Mouse (Mus musculus): ENCODE results near the gene Obp2b.

Gene Obp2b

GRCm38 (mm10) chr2:25779076-25779475, 42.3 kb downstream of the Obp2b start:
- DNase-seq = no peak

- peak; percentile 26 to 42 for DNase-seq
Measured at GRCm38 (mm10) chr2:25780921-25781320, 44.1 kb downstream of the Obp2b start.

GRCm38 (mm10) chr2:25781957-25782356, 45.1 kb downstream of the Obp2b start, which contains the start of gene Gm13539:
Gene Gm13539 (plus strand): TSS chr2:25782257.
- no peak for DNase-seq

GRCm38 (mm10) chr2:25785573-25786322, 48.9 kb downstream of the Obp2b start:
- DNase-seq = no peak

- no peak for DNase-seq
Measured at GRCm38 (mm10) chr2:25789092-25789491, 52.3 kb downstream of the Obp2b start.
